Mouse (Mus musculus) megakaryocyte, embryonic 14.5 days (primary cell): Measurements from ENCODE around the gene Adprh. TPM values are rescaled to one million over a fixed set of nuclear protein-coding genes. Genes with fewer than 3 reads are reported as not detected.
A peak's percentile ranks its signal among the peaks of the same experiment; 100 is the strongest.

Experiments used
- H3K27me3 ChIP-seq: replicated peaks from 2 replicates; pipeline ENCODE3; 2012; ENCODE audit warnings: inconsistent platforms
- H3K36me3 ChIP-seq: replicated peaks from 2 replicates; pipeline ENCODE3; 2012; ENCODE audit warnings: low read length, inconsistent platforms, mixed read lengths
- H3K4me1 ChIP-seq: 2 replicates; pipeline ENCODE4 v1.6.1; 2012; ENCODE audit warnings: inconsistent platforms
- H3K4me3 ChIP-seq: replicated peaks from 2 replicates; pipeline ENCODE3; 2012; ENCODE audit warnings: moderate library complexity, mild to moderate bottlenecking, inconsistent platforms
- H3K9me3 ChIP-seq: 2 replicates; pipeline ENCODE4 v1.6.1; 2012; ENCODE audit warnings: inconsistent platforms
- FLI1 ChIP-seq: IDR thresholded peaks from 2 replicates; pipeline ENCODE4 v1.6.1; 2012; ENCODE audit warnings: low read length, inconsistent platforms, mixed read lengths
- GATA1 ChIP-seq: IDR thresholded peaks from 3 replicates; pipeline ENCODE4 v1.6.1; 2012; ENCODE audit warnings: mixed read lengths, low read length, inconsistent platforms, borderline replicate concordance
- polyA plus RNA-seq: library from polyadenylated mRNA; stranded (reverse); fragments of >175 nt; gene quantifications from 2 replicates; pipeline ENCODE4 v1.2.3, GENCODE M21; 2012; ENCODE audit warnings: low replicate concordance; ENCODE audit not compliant: insufficient read depth

Gene Adprh
- polyA plus RNA-seq, 1 experiment: 423 TPM

- H3K9me3 ChIP-seq: no peaks in the 10 kb centered on the region
- H3K27me3 ChIP-seq: peaks cover 12% of the 10 kb centered on the region
- H3K4me1 ChIP-seq: peaks cover 23% of the 10 kb centered on the region
- H3K4me3 ChIP-seq: peak overlapping the region; percentile 84
- no peaks in the 10 kb centered on the region for H3K36me3 ChIP-seq
- TF ChIP-seq GATA1 (no peak), FLI1 (no peak)
Observed at GRCm38 (mm10) chr16:38476312-38477240, 24.1 kb upstream of the Adprh start.

- Histone ChIP-seq H3K9me3 (no peaks in the 10 kb centered on the region), H3K4me3 (no peak overlapping the region), H3K36me3 (no peaks in the 10 kb centered on the region), H3K27me3 (peaks cover 11% of the 10 kb centered on the region), H3K4me1 (peaks cover 17% of the 10 kb centered on the region)
- TF ChIP-seq GATA1: no peak
- TF ChIP-seq FLI1: no peak
Observed at GRCm38 (mm10) chr16:38475681-38476311, 23.3 kb upstream of the Adprh start.

- Histone ChIP-seq H3K9me3 (no peaks in the 10 kb centered on the region), H3K27me3 (peaks cover 10% of the 10 kb centered on the region), H3K4me1 (peaks cover 17% of the 10 kb centered on the region), H3K4me3 (no peak overlapping the region), H3K36me3 (no peaks in the 10 kb centered on the region)
- TF ChIP-seq FLI1 (no peak), GATA1 (no peak)
Observed at GRCm38 (mm10) chr16:38474677-38475286, 22.3 kb upstream of the Adprh start.

- no peaks in the 10 kb centered on the region for H3K9me3 ChIP-seq
- TF ChIP-seq GATA1: no peak
- TF ChIP-seq FLI1: no peak
- peaks cover 15% of the 10 kb centered on the region for H3K27me3 ChIP-seq
- no peaks in the 10 kb centered on the region for H3K36me3 ChIP-seq
- peaks cover 29% of the 10 kb centered on the region for H3K4me1 ChIP-seq
- H3K4me3 ChIP-seq: no peak overlapping the region
Observed at GRCm38 (mm10) chr16:38473661-38474060, 21.2 kb upstream of the Adprh start.

- no peak overlapping the region for H3K4me3 ChIP-seq
- H3K9me3 ChIP-seq: no peaks in the 10 kb centered on the region
- TF ChIP-seq GATA1: no peak
- no peak for TF ChIP-seq FLI1
- no peaks in the 10 kb centered on the region for H3K36me3 ChIP-seq
- H3K4me1 ChIP-seq: peaks cover 40% of the 10 kb centered on the region
- H3K27me3 ChIP-seq: peaks cover 17% of the 10 kb centered on the region
Observed at GRCm38 (mm10) chr16:38472507-38472873, 20.0 kb upstream of the Adprh start.

- TF ChIP-seq FLI1 (no peak), GATA1 (no peak)
- H3K9me3 ChIP-seq: no peaks in the 10 kb centered on the region
- H3K27me3 ChIP-seq: peaks cover 21% of the 10 kb centered on the region
- peaks cover 46% of the 10 kb centered on the region for H3K4me1 ChIP-seq
- no peaks in the 10 kb centered on the region for H3K36me3 ChIP-seq
- H3K4me3 ChIP-seq: no peak overlapping the region
Observed at GRCm38 (mm10) chr16:38471697-38472506, 19.4 kb upstream of the Adprh start.

- H3K4me3 ChIP-seq: no peak overlapping the region
- TF ChIP-seq GATA1 (no peak), FLI1 (no peak)
- H3K27me3 ChIP-seq: peaks cover 25% of the 10 kb centered on the region
- no peaks in the 10 kb centered on the region for H3K9me3 ChIP-seq
- peaks cover 49% of the 10 kb centered on the region for H3K4me1 ChIP-seq
- no peaks in the 10 kb centered on the region for H3K36me3 ChIP-seq
Observed at GRCm38 (mm10) chr16:38469437-38469836, 16.9 kb upstream of the Adprh start.

- Histone ChIP-seq H3K4me1 (peaks cover 49% of the 10 kb centered on the region), H3K9me3 (no peaks in the 10 kb centered on the region), H3K27me3 (peaks cover 27% of the 10 kb centered on the region), H3K36me3 (no peaks in the 10 kb centered on the region), H3K4me3 (no peak overlapping the region)
- TF ChIP-seq GATA1: no peak
- no peak for TF ChIP-seq FLI1
Observed at GRCm38 (mm10) chr16:38468706-38469018, 16.2 kb upstream of the Adprh start.

GRCm38 (mm10) chr16:38467917-38468705, 15.6 kb upstream of the Adprh start:
- peaks cover 50% of the 10 kb centered on the region for H3K4me1 ChIP-seq
- no peaks in the 10 kb centered on the region for H3K9me3 ChIP-seq
- H3K27me3 ChIP-seq: peaks cover 29% of the 10 kb centered on the region
- peak overlapping the region; percentile 38 for H3K4me3 ChIP-seq
- H3K36me3 ChIP-seq: no peaks in the 10 kb centered on the region
- TF ChIP-seq GATA1 (no peak), FLI1 (no peak)
